Mouse (Mus musculus) spleen, embryonic (tissue): ENCODE measurements around the gene Hoxc5.

Source experiments
- CTCF ChIA-PET: fragments of 350-600 bp; sonication (Branson Sonifier 250); formaldehyde crosslinking; loops from one replicate; lab custom pipeline; 2022; lab: Charles Lee

Gene Hoxc5

DNA sequence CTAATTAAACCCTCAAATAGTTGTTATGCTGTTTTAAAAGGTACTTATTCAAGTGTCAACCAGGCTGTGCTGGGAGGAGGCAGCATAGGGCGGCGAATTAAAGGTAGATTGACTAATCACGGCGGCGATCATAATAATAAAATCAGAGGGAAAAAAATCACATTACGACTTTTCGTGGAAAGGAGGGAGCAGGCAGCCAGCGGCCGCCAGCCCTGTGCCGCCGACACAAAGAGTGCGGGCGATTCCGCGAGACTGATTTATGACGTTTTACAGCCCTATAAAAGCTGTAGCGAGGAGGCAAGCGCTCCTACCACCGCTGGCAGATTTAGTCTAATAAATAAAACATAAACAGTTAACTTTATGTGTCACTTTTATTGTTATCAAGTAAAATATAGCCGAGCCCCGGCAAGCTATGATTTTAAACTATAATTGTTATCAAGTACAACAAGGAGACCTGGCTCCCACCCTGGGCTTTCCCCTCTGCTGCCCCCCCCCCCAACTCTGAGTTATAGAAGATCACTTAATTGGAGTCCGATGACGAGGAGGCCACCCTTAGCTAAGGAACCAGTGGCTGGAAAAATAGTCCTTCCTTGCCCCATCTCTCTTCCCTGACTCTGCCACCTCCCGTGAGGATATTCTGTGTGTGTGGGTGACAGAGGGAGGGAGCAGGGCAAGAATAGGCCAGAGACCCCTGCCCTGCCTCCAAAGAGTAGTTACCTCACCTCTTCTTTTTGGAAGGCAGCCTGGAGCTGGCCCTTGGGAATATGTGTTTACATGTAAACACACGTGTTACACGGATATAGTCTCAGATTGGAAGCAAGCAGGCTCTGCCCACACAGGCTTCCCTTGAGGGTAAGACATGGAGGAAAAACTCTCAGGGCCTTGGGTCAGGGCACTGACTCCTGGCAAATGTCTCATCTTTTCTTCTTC is 65.7 kb downstream of the Hoxc5 start:
- CTCF ChIA-PET, result no interaction called here

DNA sequence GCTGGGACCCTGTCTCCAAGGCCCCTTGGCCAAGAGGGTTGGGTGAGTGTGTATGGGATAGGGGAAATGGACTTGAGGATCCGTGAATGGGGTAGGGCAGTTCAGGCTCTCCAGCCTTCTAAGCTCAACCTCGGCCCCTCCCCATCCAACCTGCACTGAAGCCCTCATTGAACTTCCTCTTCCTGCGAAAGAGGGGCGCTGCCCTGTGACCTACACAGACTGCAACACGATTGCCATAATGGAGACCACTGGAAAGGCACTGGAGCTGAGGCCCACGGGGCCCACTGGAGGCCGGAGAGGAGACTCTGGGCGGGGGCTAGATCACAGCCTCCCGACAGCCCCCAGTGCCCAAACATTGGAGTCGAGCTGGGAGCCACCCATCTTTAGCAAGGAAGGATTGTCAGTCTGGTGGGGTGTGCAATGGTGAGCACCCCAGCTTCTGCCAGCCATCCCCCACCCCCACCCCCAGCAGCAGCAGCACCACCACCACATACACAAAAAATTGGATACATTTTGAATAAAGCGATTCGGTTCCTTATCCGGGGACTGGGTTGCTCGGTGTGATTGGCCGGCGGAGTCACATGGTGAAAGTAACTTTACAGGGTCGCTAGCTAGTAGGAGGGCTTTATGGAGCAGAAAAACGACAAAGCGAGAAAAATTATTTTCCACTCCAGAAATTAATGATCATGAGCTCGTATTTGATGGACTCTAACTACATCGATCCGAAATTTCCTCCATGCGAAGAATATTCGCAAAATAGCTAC is 67.0 kb downstream of the Hoxc5 start:
- CTCF ChIA-PET, result no interaction called here

DNA sequence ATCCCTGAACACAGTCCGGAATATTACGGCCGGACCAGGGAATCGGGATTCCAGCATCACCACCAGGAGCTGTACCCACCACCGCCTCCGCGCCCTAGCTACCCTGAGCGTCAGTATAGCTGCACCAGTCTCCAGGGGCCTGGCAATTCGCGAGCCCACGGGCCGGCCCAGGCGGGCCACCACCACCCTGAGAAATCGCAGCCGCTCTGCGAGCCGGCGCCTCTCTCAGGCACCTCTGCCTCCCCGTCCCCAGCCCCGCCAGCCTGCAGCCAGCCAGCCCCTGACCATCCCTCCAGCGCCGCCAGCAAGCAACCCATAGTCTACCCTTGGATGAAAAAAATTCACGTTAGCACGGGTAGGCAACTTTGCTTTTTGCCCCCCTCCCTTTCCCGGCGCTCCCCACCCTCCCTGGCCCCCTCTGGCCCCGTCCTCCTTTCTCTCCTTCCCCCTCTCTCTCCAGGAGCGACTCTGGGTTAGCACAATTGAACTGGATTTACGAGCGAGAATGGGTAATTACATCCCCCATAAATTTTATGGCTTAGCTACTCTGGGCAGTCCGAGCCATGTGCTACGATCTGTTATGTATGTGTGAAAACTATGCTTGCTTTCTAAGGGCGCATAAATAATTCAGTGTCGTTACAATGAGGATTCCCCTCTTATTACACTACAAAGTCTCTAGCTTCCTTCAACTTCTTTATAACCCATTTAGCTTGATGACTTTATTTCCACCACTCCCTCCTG is 67.7 kb downstream of the Hoxc5 start:
- CTCF ChIA-PET, result no interaction called here

DNA sequence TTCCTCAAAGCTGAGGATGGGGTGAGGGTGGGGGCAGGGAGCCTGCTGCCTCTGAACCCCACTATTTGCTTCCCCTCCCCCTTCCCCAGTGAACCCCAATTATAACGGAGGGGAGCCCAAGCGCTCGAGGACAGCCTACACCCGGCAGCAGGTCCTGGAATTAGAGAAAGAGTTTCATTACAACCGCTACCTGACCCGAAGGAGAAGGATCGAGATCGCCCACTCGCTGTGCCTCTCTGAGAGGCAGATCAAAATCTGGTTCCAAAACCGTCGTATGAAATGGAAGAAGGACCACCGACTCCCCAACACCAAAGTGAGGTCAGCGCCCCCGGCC is 68.3 kb downstream of the Hoxc5 start:
- CTCF ChIA-PET, result no interaction called here

DNA sequence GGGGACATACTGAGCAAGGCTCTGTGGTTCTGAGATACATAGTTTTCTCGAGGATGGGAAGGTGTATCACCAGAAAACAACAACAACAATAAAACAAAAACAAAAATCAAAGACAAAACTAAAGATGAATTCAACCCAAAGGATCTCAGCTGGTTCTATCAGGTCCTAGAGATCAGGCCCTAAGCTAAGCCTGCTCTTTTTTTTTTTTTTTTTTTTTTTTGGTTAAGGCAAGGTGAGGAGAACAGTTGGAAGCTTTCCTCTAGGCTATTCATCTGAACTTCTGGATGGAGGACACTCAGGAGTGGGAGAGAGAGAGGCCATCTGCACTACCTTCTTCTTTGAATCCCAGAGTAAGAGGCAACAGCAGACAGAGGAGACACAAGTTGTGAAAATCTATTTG is 70.3 kb downstream of the Hoxc5 start:
- CTCF ChIA-PET, result no interaction called here

DNA sequence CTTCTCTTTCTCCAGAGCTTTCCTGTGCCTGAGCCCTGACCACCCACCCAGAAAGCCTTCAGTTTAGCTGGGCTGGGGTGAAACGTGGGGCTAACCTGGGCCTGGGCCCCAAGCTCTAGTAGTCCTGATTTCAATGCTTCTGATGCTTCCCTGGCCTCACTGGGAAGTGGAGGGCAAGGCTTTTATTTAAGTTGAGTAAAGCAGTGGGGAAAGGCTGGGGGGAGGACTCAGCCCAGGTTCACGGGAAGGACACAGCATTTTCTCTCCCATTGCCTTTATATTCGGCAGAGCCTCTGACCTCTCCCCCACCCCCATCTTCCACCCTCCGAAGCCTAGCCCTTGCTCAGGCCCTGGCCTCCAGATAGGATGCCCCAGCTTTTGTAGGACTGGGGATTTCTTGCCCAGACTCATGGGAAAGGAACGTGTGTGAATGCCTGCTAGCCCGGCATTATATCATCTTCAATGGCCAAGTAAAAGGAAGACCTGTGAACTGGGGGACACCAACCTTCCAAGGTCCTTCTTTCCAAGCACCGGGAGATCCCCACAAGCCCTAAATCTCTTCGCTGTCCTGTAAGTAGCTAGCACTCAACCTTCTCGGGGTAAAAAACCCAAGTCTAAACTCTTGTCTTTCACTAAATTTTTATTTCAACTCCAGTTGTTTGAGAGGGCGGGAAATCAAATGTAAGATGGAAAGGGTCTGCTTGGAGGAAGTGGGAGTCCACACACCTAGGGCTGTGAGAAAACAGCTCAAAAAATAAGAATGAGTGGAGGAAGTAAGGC is 71.6 kb downstream of the Hoxc5 start:
- CTCF ChIA-PET, result no interaction called here

DNA sequence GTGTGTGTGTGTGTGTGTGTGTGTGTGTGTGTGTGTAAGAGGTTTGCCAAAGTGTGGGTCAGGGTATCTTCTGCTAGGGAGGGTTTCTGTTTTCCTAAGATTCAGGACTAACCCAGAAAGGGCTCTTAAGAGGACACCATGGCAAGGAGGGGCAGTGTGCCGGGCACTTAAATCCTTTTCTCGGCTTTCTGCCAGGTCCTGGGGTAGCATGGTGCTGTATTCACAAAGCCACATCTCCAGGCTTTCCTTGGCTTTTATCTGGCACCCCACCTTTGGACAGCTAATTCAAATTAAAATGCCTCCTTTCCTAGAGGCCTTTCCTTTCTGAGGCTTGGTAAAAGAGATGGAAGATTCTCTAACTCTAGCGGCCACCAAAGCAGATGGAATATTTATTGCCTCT is 72.4 kb downstream of the Hoxc5 start:
- CTCF ChIA-PET, result no interaction called here

DNA sequence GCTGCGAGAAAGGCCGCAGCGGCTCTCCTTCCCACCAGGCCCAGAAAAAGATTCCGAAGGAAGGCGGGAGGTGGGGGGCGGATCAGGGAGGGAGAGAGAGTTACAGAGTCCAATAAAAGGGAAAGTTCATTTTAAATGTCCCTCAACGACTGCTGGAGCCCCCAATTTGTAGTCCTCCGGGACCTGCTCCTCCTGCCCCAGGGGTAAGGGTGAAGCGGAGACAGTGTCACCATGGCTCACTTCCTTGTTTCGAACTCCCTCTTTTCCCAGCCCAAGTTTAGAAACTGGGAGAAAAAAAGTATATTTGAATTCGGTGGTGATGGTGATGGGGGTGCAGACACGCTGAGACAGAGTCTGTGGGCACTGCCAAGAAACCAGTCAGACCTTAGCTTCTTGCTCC is 73.4 kb downstream of the Hoxc5 start:
- CTCF ChIA-PET, result no interaction called here

DNA sequence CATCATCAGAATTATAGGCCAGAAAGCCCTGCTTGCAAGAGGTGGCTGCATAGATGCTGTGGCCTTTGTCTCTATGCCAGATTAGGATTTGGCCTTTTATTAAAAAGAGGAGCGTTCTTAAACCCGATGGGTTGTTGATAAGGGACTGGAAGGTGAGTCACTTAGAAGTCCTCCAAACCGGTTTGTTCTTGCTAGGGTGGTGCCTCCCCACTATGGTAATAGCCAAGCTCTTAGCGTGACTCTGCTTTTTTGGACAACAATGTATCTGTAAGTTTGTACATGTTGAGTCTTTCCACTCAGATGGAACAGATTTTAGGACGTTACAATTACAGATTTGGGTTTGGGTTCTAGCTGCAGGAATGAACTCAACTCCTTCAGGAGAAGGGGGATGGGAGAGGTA is 74.4 kb downstream of the Hoxc5 start:
- CTCF ChIA-PET, result interaction anchor here (0.5 kb wide), 1 partner anchor 18 kb away, joined by 3 read pairs; no protein-coding TSS in a partner anchor

DNA sequence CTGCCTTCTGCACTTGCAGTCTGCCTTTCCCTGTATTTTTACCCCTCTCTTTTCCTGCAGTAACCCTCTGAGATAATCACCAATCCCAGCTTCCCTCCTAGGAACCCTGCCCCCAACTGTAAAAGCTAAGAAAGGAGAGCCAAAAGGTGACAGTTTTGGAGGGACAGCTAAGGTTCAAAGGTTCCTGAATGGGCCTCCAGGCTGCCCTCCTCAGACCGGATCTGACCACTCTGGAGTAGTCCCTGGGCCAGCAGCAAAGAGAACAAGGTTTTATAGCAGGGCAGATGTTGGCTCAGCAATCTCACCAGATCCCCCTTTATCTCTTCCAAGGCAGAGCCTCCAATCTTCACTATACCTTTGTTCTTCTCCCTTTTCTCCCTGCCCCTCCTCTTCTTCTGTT is 75.0 kb downstream of the Hoxc5 start:
- CTCF ChIA-PET, result no interaction called here

DNA sequence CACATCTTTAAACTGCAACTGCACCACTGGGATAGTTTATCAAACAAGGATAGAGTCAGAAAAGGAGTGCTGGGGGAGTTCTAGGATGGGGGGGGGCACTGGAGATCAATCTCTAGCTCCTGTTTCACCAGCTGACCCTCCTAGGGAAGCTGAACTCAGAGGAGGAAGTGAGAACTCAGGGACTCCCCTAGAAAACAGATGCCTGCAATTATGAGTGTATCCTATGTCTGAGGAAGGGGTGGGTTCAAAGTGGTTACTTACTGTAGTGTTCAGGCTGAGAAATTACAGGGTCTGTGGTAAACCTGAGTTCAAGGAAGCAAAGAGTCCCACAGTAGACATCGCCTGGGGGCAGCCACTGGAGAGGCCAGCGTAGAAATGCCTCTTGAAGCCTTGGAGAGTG is 84.4 kb downstream of the Hoxc5 start:
- CTCF ChIA-PET, result no interaction called here

DNA sequence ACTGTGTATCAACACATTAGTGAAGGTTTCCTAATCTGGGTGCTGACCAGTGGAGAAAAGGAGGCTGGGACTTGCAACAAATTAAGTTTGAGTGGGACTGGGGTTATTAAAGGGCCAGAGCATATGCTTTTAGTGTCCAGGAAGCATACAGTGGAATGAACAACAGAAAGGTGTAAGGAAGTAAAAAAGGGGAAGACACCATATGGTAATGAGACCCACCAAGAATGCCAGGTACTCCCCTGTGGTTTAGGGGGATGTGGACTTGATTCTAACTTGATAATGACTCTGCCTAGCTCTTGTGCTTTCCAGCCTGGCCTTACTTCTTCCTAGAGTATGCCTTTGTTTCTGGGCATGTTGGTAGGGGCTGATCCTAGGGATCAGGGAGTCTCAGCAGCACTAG is 86.0 kb downstream of the Hoxc5 start:
- CTCF ChIA-PET, result no interaction called here

DNA sequence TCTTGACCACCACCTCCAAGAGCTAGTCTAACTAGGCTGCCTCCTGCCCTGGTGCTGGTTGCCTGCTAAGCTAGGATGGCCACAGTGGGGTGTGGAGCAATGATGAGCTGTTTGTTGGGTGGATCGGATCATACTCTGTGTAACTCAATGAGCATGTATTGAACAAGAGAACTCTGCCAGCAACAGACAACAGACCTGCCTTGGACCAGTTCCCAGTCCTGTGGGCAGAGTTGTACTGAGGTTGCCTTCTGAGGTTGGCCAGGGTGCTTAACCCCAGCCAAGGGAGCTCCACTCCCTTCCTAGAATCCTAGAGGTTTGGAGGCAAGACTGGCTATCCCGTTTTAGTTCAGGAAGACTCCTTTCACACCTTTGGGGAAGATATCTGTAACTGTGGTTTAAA is 89.2 kb downstream of the Hoxc5 start:
- CTCF ChIA-PET, result no interaction called here

DNA sequence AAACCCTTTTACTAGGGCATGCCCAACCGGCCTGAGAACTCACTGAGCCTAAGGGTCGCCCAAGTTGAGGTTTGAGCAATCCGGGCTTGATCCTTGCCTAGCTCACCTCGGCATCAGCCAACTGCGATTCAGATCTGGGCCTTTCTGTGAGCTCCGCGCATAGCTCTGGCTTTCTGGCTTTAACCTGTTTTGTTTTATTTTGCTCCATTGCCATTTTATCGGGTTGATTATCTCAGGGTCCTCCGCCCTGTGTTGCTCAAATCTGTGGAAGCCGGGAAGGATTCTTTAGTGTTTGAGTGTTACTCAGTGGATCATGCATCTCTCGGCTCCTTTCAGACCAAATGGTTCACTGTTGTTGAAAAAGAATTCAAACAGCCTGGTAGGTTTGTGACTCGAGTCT is 91.5 kb downstream of the Hoxc5 start:
- CTCF ChIA-PET, result no interaction called here

DNA sequence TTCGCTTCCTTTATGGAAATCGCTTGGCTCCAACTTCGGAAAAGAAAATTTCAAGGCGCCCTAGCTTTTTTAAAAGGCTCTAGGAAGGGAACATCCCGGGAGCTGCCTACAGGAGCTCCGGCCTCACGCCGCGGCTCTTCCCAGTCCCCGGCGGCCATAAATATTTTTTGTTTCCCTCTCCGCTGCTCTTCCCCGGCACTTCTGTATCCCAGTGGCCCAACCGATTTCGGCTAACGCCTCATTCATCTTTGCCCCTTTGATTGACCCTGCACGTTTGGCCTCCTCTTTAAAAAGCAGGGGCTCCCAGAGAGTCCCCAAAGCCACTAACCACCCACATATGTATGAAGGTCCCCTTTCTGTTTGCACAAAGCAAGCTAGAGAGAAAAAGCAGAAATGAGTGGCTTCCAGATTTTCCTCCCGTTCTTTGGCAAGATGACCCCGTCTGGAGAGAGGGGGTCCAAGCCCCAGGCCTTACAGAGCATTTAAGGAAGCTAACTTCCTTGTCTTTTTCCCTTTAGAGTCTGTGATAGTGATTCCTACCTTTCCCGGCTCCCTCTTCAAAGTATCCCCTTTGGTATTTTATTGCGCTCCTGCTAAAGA is 92.2 kb downstream of the Hoxc5 start:
- CTCF ChIA-PET, result no interaction called here

DNA sequence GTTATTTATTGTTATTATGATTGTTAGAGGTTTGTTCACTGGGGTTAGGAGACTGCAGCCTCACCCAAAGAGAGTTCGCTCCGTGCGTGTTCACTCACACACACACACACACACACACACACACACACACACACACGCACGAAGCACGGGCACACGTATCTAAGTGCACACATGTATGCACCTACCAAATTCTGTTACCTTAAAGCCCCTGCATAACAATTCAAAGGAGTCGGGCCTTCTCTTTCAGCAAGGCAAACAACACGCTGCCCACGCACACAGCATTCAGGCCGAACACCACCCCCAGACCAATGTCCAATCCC is 92.7 kb downstream of the Hoxc5 start:
- CTCF ChIA-PET, result no interaction called here

DNA sequence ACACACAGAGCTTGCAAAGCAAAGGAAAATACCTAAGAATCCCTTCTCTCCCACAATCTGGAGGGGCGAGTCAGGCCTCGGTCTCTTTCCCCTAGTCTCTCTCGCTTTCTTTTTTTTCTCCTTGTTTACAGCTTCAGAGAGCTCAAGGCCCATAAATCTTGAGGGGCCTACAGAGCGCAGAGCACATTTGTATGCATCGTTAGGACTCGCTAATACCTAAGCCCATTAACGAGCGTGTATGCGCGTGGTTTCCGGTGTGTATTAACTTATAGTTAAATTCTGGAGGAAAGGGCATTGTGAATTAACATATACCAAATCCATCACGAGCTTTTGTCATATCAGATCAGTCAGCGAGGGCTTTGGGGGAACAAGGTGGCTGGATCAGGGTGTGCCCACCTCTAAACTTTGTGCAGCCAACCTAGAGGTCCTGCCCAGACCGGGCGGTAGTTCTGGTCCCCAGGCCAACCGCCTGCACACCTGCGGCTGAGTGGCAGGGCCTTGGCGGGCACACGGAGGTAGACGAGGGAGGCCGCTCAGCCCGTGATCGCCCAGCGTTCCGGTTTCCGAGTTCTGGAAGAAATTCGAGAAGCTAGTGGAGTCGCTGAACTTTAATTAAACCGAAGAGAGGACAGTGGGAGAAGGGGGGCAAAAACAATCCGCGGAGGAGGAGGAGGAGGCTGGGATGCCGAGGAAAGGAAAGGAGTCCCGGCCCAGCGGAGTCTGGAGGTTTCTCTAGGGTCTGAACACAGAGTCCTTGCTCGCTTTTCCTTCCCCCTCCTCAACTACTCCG is 93.3 kb downstream of the Hoxc5 start:
- CTCF ChIA-PET, result no interaction called here

DNA sequence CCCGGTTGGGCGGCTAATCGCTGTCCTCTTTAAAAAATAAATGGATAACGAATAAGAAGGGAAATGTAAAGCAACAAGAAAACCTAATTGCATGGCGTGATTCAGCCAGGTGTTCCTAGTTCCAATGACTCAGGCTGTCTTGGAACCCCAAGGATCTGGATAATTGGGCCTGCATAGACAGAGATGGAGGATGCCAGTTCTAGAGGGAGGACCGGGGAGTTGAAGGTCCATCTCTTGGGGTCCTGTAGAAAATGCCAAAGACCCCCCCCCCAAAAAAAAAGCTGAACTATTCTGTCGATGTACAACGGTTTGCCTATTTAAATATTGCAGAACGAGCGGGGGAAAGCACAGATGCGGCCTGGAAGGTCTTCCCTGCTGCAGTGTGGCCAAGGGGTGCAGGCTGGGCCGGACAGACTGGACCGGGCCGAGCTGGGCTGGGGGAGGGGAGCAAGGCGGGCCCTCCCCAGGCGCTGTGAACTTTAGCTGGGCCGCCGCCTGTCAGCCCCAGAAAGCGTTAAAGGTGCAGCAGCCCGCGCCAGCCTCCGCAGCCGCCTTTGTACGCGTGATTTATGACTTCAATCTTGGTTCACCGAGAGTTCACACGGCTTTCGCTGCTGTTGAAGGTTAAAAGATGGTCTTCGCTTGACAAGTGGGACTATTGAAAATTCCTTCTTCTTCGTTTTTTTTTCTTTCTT is 94.0 kb downstream of the Hoxc5 start:
- CTCF ChIA-PET, result interaction anchor here (0.6 kb wide), 1 partner anchor 76 kb away, joined by 3 read pairs; no protein-coding TSS in a partner anchor

DNA sequence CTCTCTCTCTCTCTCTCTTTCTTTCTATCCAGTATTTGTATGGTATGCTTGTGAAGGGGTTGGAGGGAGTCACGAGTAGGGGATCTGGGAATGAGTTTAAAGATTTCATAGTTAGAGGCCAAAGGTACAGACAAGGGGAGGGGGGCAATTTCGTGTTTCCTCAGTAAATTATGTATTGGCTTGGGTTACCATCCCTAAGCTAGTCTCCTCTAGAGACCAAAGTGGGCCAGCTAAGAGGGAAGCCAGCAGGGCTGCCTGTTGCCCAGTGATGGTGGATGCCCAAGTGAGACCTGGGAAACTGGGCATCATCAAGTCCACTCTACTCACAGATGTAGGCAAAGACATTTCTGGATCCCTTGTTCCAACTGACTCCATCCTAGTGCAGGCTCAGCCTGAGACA is 94.7 kb downstream of the Hoxc5 start:
- CTCF ChIA-PET, result no interaction called here

DNA sequence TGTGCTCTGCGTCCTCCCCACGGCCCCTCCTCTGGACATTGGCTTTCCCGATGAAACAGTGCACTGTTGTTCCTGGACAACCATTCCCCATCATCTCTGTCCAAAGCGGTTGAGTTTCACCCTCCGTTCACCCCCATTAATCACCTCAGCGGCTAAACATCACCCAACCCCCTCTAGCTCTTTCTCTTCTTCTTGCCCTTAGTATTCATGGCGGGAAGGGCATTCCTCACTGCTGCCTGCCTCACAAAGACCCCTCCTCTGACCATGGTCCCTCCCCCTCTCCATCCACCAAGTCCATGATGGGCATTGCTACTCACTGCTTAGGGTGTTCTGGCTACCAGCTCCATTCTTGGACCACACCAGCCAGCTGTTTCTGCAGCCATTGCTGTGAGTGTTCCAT is 98.4 kb downstream of the Hoxc5 start:
- CTCF ChIA-PET, result interaction anchor here (0.5 kb wide), 1 partner anchor 13 kb away, joined by 32 read pairs; no protein-coding TSS in a partner anchor
